Comparison of ENCODE assay signal across 16 mouse cellular contexts in genomic region chr5:107959624-107960300, GRCm38 (mm10). TPM values are rescaled to one million over a fixed set of nuclear protein-coding genes. Genes with fewer than 3 reads are reported as not detected.
A peak's percentile ranks its signal among the peaks of the same experiment; 100 is the strongest.
DNase-seq lines count a peak whose midpoint lies in the region; ATAC-seq and TF ChIP-seq lines count a peak whose summit lies in the region.
"Had no signal": no experiment of that assay in that cellular context is flagged by ENCODE, and none has a peak within 500 bp of the region (broad histone marks: within the 10 kb centered on the region; RNA-seq: fewer than 3 reads in every experiment).

No protein-coding gene starts in this region.

- H3K4me2 ChIP-seq in liver, embryonic 11.5 days, result peak overlapping the region; percentile 43
- H3K4me2 ChIP-seq: embryonic facial prominence, embryonic 13.5 days; forebrain, embryonic 12.5 days; hindbrain, embryonic 14.5 days had no signal

- DNase-seq in layer of hippocampus, adult 2 months (ENCODE audit: low spot score in 2 of 2), result no peak
- DNase-seq in layer of hippocampus, postnatal 25 days (ENCODE audit: extremely low spot score in 1 of 2, low spot score in 1 of 2), result no peak
- peak; percentile 69 for DNase-seq in brain, adult 2 months (ENCODE audit: low read depth, low spot score)
- no peak for DNase-seq in liver, embryonic 11.5 days (ENCODE audit: low spot score)
- DNase-seq in left cerebral cortex, adult 2 months (ENCODE audit: extremely low spot score in 1 of 2, low spot score in 2 of 2), result no peak
- DNase-seq in B cell, adult 2 months, result no peak
- DNase-seq: heart, postnatal 14 days; kidney, adult 11 months; kidney, postnatal 25 days; lung, adult 18-20 months; lung, postnatal 36 days; right cerebral cortex, postnatal 25 days had no signal

- no peak for TF ChIP-seq CTCF in layer of hippocampus, adult 2 months (conservative IDR thresholded peaks at IDR 0.05)
- no peak for TF ChIP-seq CTCF in left cerebral cortex, adult 2 months (IDR thresholded peaks at IDR 0.05)

- H3K4me3 ChIP-seq in layer of hippocampus, adult 2 months, result no peak overlapping the region
- no peak overlapping the region for H3K4me3 ChIP-seq in liver, embryonic 11.5 days (ENCODE audit: low read depth, low read length)
- no peak overlapping the region for H3K4me3 ChIP-seq in left cerebral cortex, adult 2 months
- H3K4me3 ChIP-seq: embryonic facial prominence, embryonic 13.5 days; forebrain, embryonic 12.5 days had no signal

- peak; percentile 94 for ATAC-seq in liver, embryonic 11.5 days (replicated peaks; ENCODE audit: low FRiP score)
- ATAC-seq in megakaryocyte-erythroid progenitor cell, adult 5-6 weeks (replicated peaks; ENCODE audit: low FRiP score, low TSS enrichment, poor library complexity, severe bottlenecking), result peak; percentile 76

- H3K4me1 ChIP-seq in liver, embryonic 11.5 days (replicated peaks; ENCODE audit: control insufficient read depth, insufficient read depth, low read length), result peaks cover 35% of the 10 kb centered on the region
- H3K4me1 ChIP-seq: forebrain, embryonic 12.5 days had no signal

- no peaks in the 10 kb centered on the region for H3K27me3 ChIP-seq in liver, embryonic 11.5 days (replicated peaks; ENCODE audit: control insufficient read depth, insufficient read depth, low read length)
- H3K27me3 ChIP-seq: embryonic facial prominence, embryonic 13.5 days; forebrain, embryonic 12.5 days had no signal

- H3K9ac ChIP-seq in liver, embryonic 11.5 days (ENCODE audit: low read depth, low read length), result no peak overlapping the region
- H3K9ac ChIP-seq: embryonic facial prominence, embryonic 13.5 days; forebrain, embryonic 12.5 days; hindbrain, embryonic 14.5 days had no signal

- peak overlapping the region; percentile 68 for H3K27ac ChIP-seq in layer of hippocampus, adult 2 months
- H3K27ac ChIP-seq in liver, embryonic 11.5 days (ENCODE audit: low read depth, low read length), result peak overlapping the region; percentile 74
- H3K27ac ChIP-seq in left cerebral cortex, adult 2 months, result no peak overlapping the region
- H3K27ac ChIP-seq: embryonic facial prominence, embryonic 13.5 days; forebrain, embryonic 12.5 days; hindbrain, embryonic 14.5 days had no signal

- H3K9me3 ChIP-seq in liver, embryonic 11.5 days (ENCODE audit: control insufficient read depth, low read length), result no peaks in the 10 kb centered on the region
- H3K9me3 ChIP-seq: embryonic facial prominence, embryonic 13.5 days; forebrain, embryonic 12.5 days had no signal

- WGBS in liver, embryonic 11.5 days, result 50% methylated on average over 8 of the region's 8 CpGs

- no peaks in the 10 kb centered on the region for H3K36me3 ChIP-seq in liver, embryonic 11.5 days (ENCODE audit: control insufficient read depth, insufficient read depth, low read length)
- H3K36me3 ChIP-seq: embryonic facial prominence, embryonic 13.5 days; forebrain, embryonic 12.5 days had no signal

- intact Hi-C loops in left cerebral cortex, adult 2 months (cut with DNase I), result loop anchor here (2.0 kb wide), 1 partner anchor 27 kb away; the partner anchor contains the start of gene Fam69a

RNA-seq across cellular contexts. Expression of gene Fam69a, which starts 27.1 kb away (rescaled TPM):
- total RNA-seq in layer of hippocampus, adult 2 months (2021), result 10 to 100 TPM; 36.2 to 40.0 TPM
- total RNA-seq in layer of hippocampus, postnatal 25 days (2021), result 10 to 100 TPM; 33.5 to 39.0 TPM
- 19.5 and 20.6 TPM in 2 replicates for polyA plus RNA-seq in liver, embryonic 11.5 days (2014; fragmentation: Nextera tagmentation; extraction: Ambion mirVana)
- total RNA-seq in megakaryocyte-erythroid progenitor cell, adult 5-6 weeks (2014; fragmentation: Nextera tagmentation), result 29.1 and 44.1 TPM in 2 replicates
- 19.2 and 23.6 TPM in 2 replicates for total RNA-seq in megakaryocyte-erythroid progenitor cell, adult 5-6 weeks (2017)
- 10 to 100 TPM; 27.1 to 31.7 TPM for total RNA-seq in left cerebral cortex, adult 2 months (2021)

RNA-seq across cellular contexts. Expression of gene Rpl5, which starts 59.5 kb away (rescaled TPM):
- total RNA-seq in layer of hippocampus, adult 2 months (2021), result 10 to 100 TPM; 66.6 to 68.7 TPM
- total RNA-seq in layer of hippocampus, postnatal 25 days (2021), result 10 to 100 TPM; 70.5 to 74.2 TPM
- polyA plus RNA-seq in liver, embryonic 11.5 days (2014; fragmentation: Nextera tagmentation; extraction: Ambion mirVana), result 102 and 105 TPM in 2 replicates
- 494 and 673 TPM in 2 replicates for total RNA-seq in megakaryocyte-erythroid progenitor cell, adult 5-6 weeks (2014; fragmentation: Nextera tagmentation)
- total RNA-seq in megakaryocyte-erythroid progenitor cell, adult 5-6 weeks (2017), result 307 and 371 TPM in 2 replicates
- total RNA-seq in left cerebral cortex, adult 2 months (2021), result 10 to 100 TPM; 53.8 to 61.6 TPM

Comparison
In these comparisons a context has a peak if more than half of its experiments do, and no peak if none do; other contexts are left out.
1. RNA of gene Rpl5, which starts 59.5 kb away (total RNA-seq): 307 to 673 TPM in megakaryocyte-erythroid progenitor cell, adult 5-6 weeks; 70.5 to 74.2 TPM in layer of hippocampus, postnatal 25 days, 66.6 to 68.7 TPM in layer of hippocampus, adult 2 months and 53.8 to 61.6 TPM in left cerebral cortex, adult 2 months; every median in the first group is over 4 times any median in the second.